ENCODE assay signal across 26 mouse cellular contexts in the genomic region with DNA sequence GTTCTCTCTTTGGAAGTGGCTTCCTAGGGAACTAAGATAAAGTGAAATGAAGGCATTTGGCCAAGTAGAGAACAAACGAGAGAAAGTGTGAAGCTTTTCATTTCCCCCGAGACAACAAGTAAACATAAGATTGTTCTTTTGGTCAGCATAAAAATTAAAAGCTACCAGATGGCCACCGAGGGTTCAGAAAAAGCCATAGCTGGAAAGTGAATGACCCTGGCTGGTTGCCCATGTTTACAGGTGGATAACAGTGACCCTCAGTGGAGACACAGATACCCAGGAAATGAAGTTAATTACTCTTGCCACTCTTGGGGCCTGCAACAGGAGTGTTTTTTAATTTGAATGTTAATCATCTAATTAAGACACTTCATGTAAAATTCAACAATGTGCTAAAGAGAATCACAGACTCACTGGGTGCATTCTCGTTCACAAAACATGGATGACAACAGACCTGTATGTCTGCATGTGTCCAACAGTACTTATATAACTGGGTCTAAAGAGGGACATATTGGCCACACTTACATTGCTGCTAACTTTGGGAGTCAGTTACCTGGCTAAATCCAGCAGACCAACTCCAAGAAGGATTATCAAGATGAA. TPM values are rescaled to one million over a fixed set of nuclear protein-coding genes. Genes with fewer than 3 reads are reported as not detected.
DNase-seq lines count a peak whose midpoint lies in the region; ATAC-seq and TF ChIP-seq lines count a peak whose summit lies in the region.
"Had no signal": no experiment of that assay in that cellular context is flagged by ENCODE, and none has a peak within 500 bp of the region (broad histone marks: within the 10 kb centered on the region; RNA-seq: fewer than 3 reads in every experiment).

No protein-coding gene starts in this region.

- no peak overlapping the region for H3K27ac ChIP-seq in forebrain, embryonic 15.5 days (replicated peaks)
- H3K27ac ChIP-seq in forebrain, embryonic 11.5 days (ENCODE audit: low read depth, low read length): no peak overlapping the region
- H3K27ac ChIP-seq in midbrain, embryonic 14.5 days (replicated peaks; ENCODE audit: low read depth, low read length): no peak overlapping the region
- H3K27ac ChIP-seq in midbrain, embryonic 11.5 days (ENCODE audit: low read depth, low read length): no peak overlapping the region
- H3K27ac ChIP-seq in midbrain, postnatal 0 days (ENCODE audit: low read depth, low read length): no peak overlapping the region
- H3K27ac ChIP-seq: liver, embryonic 15.5 days; stomach, postnatal 0 days had no signal

- peak; percentile 55 for ATAC-seq in forebrain, embryonic 15.5 days (replicated peaks)
- ATAC-seq in forebrain, embryonic 11.5 days (replicated peaks; ENCODE audit: low FRiP score): no peak
- ATAC-seq in midbrain, embryonic 14.5 days (ENCODE audit: low FRiP score, low TSS enrichment): no peak
- ATAC-seq in midbrain, embryonic 11.5 days (ENCODE audit: low FRiP score): no peak
- no peak for ATAC-seq in midbrain, postnatal 0 days (ENCODE audit: low FRiP score)
- ATAC-seq: activated CD4-positive, CD25-positive, alpha-beta regulatory T cell, adult 4 months; lung, postnatal 0 days; Patski had no signal

- no peak overlapping the region for H3K4me3 ChIP-seq in forebrain, embryonic 15.5 days
- H3K4me3 ChIP-seq in forebrain, embryonic 11.5 days (ENCODE audit: low read depth, low read length): no peak overlapping the region
- H3K4me3 ChIP-seq in midbrain, embryonic 14.5 days (replicated peaks; ENCODE audit: low read depth, low read length): no peak overlapping the region
- no peak overlapping the region for H3K4me3 ChIP-seq in midbrain, embryonic 11.5 days (ENCODE audit: low read depth, low read length)
- no peak overlapping the region for H3K4me3 ChIP-seq in midbrain, postnatal 0 days (ENCODE audit: low read depth, low read length)
- H3K4me3 ChIP-seq: liver, embryonic 15.5 days had no signal

- H3K27me3 ChIP-seq in forebrain, embryonic 15.5 days: no peaks in the 10 kb centered on the region
- no peaks in the 10 kb centered on the region for H3K27me3 ChIP-seq in forebrain, embryonic 11.5 days (ENCODE audit: control insufficient read depth, insufficient read depth, low read length)
- H3K27me3 ChIP-seq in midbrain, embryonic 14.5 days (ENCODE audit: control insufficient read depth, insufficient read depth, low read length): no peaks in the 10 kb centered on the region
- H3K27me3 ChIP-seq in midbrain, embryonic 11.5 days (ENCODE audit: control insufficient read depth, insufficient read depth, low read length): no peaks in the 10 kb centered on the region
- no peaks in the 10 kb centered on the region for H3K27me3 ChIP-seq in midbrain, postnatal 0 days (ENCODE audit: insufficient read depth, low read length)
- H3K27me3 ChIP-seq: liver, embryonic 15.5 days; Patski had no signal

- no peaks in the 10 kb centered on the region for H3K9me3 ChIP-seq in forebrain, embryonic 15.5 days
- H3K9me3 ChIP-seq in forebrain, embryonic 11.5 days (ENCODE audit: control insufficient read depth, low read length): no peaks in the 10 kb centered on the region
- no peaks in the 10 kb centered on the region for H3K9me3 ChIP-seq in midbrain, embryonic 14.5 days (ENCODE audit: control insufficient read depth, low read length)
- no peaks in the 10 kb centered on the region for H3K9me3 ChIP-seq in midbrain, embryonic 11.5 days (ENCODE audit: control insufficient read depth, low read length)
- no peaks in the 10 kb centered on the region for H3K9me3 ChIP-seq in midbrain, postnatal 0 days (ENCODE audit: low read length)
- H3K9me3 ChIP-seq: liver, embryonic 15.5 days had no signal

- no peaks in the 10 kb centered on the region for H3K4me1 ChIP-seq in forebrain, embryonic 15.5 days
- H3K4me1 ChIP-seq in forebrain, embryonic 11.5 days (replicated peaks; ENCODE audit: control insufficient read depth, insufficient read depth, low read length): no peaks in the 10 kb centered on the region
- H3K4me1 ChIP-seq in midbrain, embryonic 14.5 days (ENCODE audit: control insufficient read depth, insufficient read depth, low read length): no peaks in the 10 kb centered on the region
- no peaks in the 10 kb centered on the region for H3K4me1 ChIP-seq in midbrain, embryonic 11.5 days (ENCODE audit: control insufficient read depth, insufficient read depth, low read length)
- H3K4me1 ChIP-seq in midbrain, postnatal 0 days (ENCODE audit: insufficient read depth, low read length): no peaks in the 10 kb centered on the region
- H3K4me1 ChIP-seq: liver, embryonic 15.5 days had no signal

- H3K4me2 ChIP-seq in forebrain, embryonic 15.5 days (replicated peaks): no peak overlapping the region
- no peak overlapping the region for H3K4me2 ChIP-seq in forebrain, embryonic 11.5 days (ENCODE audit: low read depth, low read length, severe bottlenecking)
- no peak overlapping the region for H3K4me2 ChIP-seq in midbrain, embryonic 14.5 days (ENCODE audit: low read length)
- H3K4me2 ChIP-seq in midbrain, embryonic 11.5 days: no peak overlapping the region
- no peak overlapping the region for H3K4me2 ChIP-seq in midbrain, postnatal 0 days (ENCODE audit: low read depth, low read length, poor library complexity, severe bottlenecking)
- H3K4me2 ChIP-seq: liver, embryonic 15.5 days had no signal

- H3K9ac ChIP-seq in forebrain, embryonic 15.5 days (replicated peaks): no peak overlapping the region
- no peak overlapping the region for H3K9ac ChIP-seq in forebrain, embryonic 11.5 days (ENCODE audit: low read length)
- no peak overlapping the region for H3K9ac ChIP-seq in midbrain, embryonic 14.5 days (replicated peaks; ENCODE audit: low read length)
- H3K9ac ChIP-seq in midbrain, embryonic 11.5 days (ENCODE audit: low read length): no peak overlapping the region
- H3K9ac ChIP-seq in midbrain, postnatal 0 days (replicated peaks; ENCODE audit: low read length, poor library complexity, severe bottlenecking): no peak overlapping the region
- H3K9ac ChIP-seq: liver, embryonic 15.5 days had no signal

- TF ChIP-seq CTCF in midbrain, postnatal 0 days (IDR thresholded peaks at IDR 0.05): no peak

- 16% methylated on average over 4 of the region's 4 CpGs for WGBS in forebrain, embryonic 15.5 days
- WGBS in forebrain, embryonic 11.5 days: 71% methylated on average over 4 of the region's 4 CpGs
- WGBS in midbrain, embryonic 14.5 days: 64% methylated on average over 4 of the region's 4 CpGs
- WGBS in midbrain, embryonic 11.5 days: 79% methylated on average over 4 of the region's 4 CpGs
- 63% methylated on average over 4 of the region's 4 CpGs for WGBS in midbrain, postnatal 0 days

- no peak for DNase-seq in forebrain, embryonic 11.5 days (ENCODE audit: low spot score)
- DNase-seq in midbrain, embryonic 14.5 days: peak; percentile 55
- no peak for DNase-seq in midbrain, embryonic 11.5 days (ENCODE audit: low spot score, missing footprints)
- DNase-seq in cerebellum, adult 9-10 months: peak; percentile 17
- DNase-seq in midbrain, postnatal 0 days (ENCODE audit: low spot score): peak; percentile 62
- no peak for DNase-seq in c-Kit-positive CD71-positive TER-119-positive erythroid progenitor cells, embryonic 14.5 days (ENCODE audit: low spot score)
- DNase-seq: adrenal gland, postnatal 36 days; gastrocnemius, postnatal 14 days; kidney, adult 2 months; kidney, postnatal 25 days; right cerebral cortex, postnatal 25 days; thymus, postnatal 25 days had no signal

- no peaks in the 10 kb centered on the region for H3K36me3 ChIP-seq in forebrain, embryonic 15.5 days
- H3K36me3 ChIP-seq in forebrain, embryonic 11.5 days (ENCODE audit: control insufficient read depth, insufficient read depth, low read length): no peaks in the 10 kb centered on the region
- no peaks in the 10 kb centered on the region for H3K36me3 ChIP-seq in midbrain, embryonic 14.5 days (ENCODE audit: control insufficient read depth, insufficient read depth, low read length)
- H3K36me3 ChIP-seq in midbrain, embryonic 11.5 days (ENCODE audit: control insufficient read depth, insufficient read depth, low read length): no peaks in the 10 kb centered on the region
- H3K36me3 ChIP-seq in midbrain, postnatal 0 days (ENCODE audit: insufficient read depth, low read length): no peaks in the 10 kb centered on the region
- H3K36me3 ChIP-seq: liver, embryonic 15.5 days had no signal

RNA-seq across cellular contexts. Expression of a gene that starts 9.9 kb away (rescaled TPM):
- not detected in 2 replicates for polyA plus RNA-seq in forebrain, embryonic 15.5 days (2015; fragmentation: Nextera tagmentation; extraction: Ambion mirVana)
- polyA plus RNA-seq in forebrain, embryonic 11.5 days (2014; fragmentation: Nextera tagmentation; extraction: Ambion mirVana): not detected in 2 replicates
- not detected in 2 replicates for polyA plus RNA-seq in midbrain, embryonic 14.5 days (2014; fragmentation: Nextera tagmentation; extraction: Ambion mirVana)
- polyA plus RNA-seq in midbrain, embryonic 11.5 days (2014; fragmentation: Nextera tagmentation; extraction: Ambion mirVana): not detected in 2 replicates
- not detected in 2 replicates for total RNA-seq in midbrain, postnatal 0 days (2014; rRNA removed)
- polyA plus RNA-seq in midbrain, postnatal 0 days (2015; fragmentation: Nextera tagmentation; extraction: Ambion mirVana): not detected in 2 replicates
- total RNA-seq: adrenal gland, postnatal 36 days; gastrocnemius, postnatal 14 days; heart, adult 8-10 months; layer of hippocampus, postnatal 10 days; megakaryocyte, adult 5-6 weeks had no signal
- polyA plus RNA-seq: C2C12; frontal cortex, adult 2 months; heart, postnatal 0 days; kidney, adult 2 months; limb, embryonic 14.5 days; liver, embryonic 15.5 days; lung, postnatal 0 days; neural tube, embryonic 14.5 days; Patski; stomach, postnatal 0 days had no signal

RNA-seq across cellular contexts. Expression of a gene that starts 34.7 kb away (rescaled TPM):
- polyA plus RNA-seq in forebrain, embryonic 15.5 days (2015; fragmentation: Nextera tagmentation; extraction: Ambion mirVana): not detected in 2 replicates
- polyA plus RNA-seq in forebrain, embryonic 11.5 days (2014; fragmentation: Nextera tagmentation; extraction: Ambion mirVana): not detected in 2 replicates
- polyA plus RNA-seq in midbrain, embryonic 14.5 days (2014; fragmentation: Nextera tagmentation; extraction: Ambion mirVana): not detected in 2 replicates
- not detected in 2 replicates for polyA plus RNA-seq in midbrain, embryonic 11.5 days (2014; fragmentation: Nextera tagmentation; extraction: Ambion mirVana)
- total RNA-seq in midbrain, postnatal 0 days (2014; rRNA removed): not detected in 2 replicates
- polyA plus RNA-seq in midbrain, postnatal 0 days (2015; fragmentation: Nextera tagmentation; extraction: Ambion mirVana): not detected in 2 replicates
- total RNA-seq: adrenal gland, postnatal 36 days; gastrocnemius, postnatal 14 days; heart, adult 8-10 months; layer of hippocampus, postnatal 10 days; megakaryocyte, adult 5-6 weeks had no signal
- polyA plus RNA-seq: activated CD4-positive, CD25-positive, alpha-beta regulatory T cell, adult 4 months; C2C12; frontal cortex, adult 2 months; heart, postnatal 0 days; kidney, adult 2 months; limb, embryonic 14.5 days; liver, embryonic 15.5 days; lung, postnatal 0 days; Patski; stomach, postnatal 0 days had no signal

Comparison
In these comparisons a context has a peak if more than half of its experiments do, and no peak if none do; other contexts are left out.
1. DNase-seq: peak in midbrain, embryonic 14.5 days (single experiment), cerebellum, adult 9-10 months (single experiment) and midbrain, postnatal 0 days (single experiment); none in forebrain, embryonic 11.5 days (single experiment), midbrain, embryonic 11.5 days (single experiment) and c-Kit-positive CD71-positive TER-119-positive erythroid progenitor cells, embryonic 14.5 days (single experiment).